Mouse (Mus musculus): ENCODE measurements around the gene Vmn1r103. TPM values are rescaled to one million over a fixed set of nuclear protein-coding genes. Genes with fewer than 3 reads are reported as not detected.
"Not testable (repeated sequence)": the region's sequence is repeated elsewhere in the genome, so short reads cannot be mapped to it uniquely, and the experiment has no call there.

Gene Vmn1r103
- not detected in 2 replicates for polyA plus RNA-seq (2016; fragmentation: Nextera tagmentation; extraction: Ambion mirVana)

GRCm38 (mm10) chr7:20510434-20510833, at the start of gene Vmn1r103:
Gene Vmn1r103 (minus strand): TSS chr7:20510534.
- DNase-seq (ENCODE audit: low spot score); H3K4me3 ChIP-seq; H3K4me1 ChIP-seq; H3K36me3 ChIP-seq; H3K9me3 ChIP-seq (replicated peaks); H3K27ac ChIP-seq; H3K27me3 ChIP-seq (ENCODE audit: low read depth, poor library complexity, severe bottlenecking): not testable (repeated sequence)
- no CpG with 5 or more reads among the region's 3 CpGs for WGBS

- WGBS = no CpG with 5 or more reads among the region's 1 CpGs
- not testable (repeated sequence) for H3K36me3 ChIP-seq; H3K4me3 ChIP-seq; H3K27ac ChIP-seq; H3K27me3 ChIP-seq (ENCODE audit: low read depth, poor library complexity, severe bottlenecking); DNase-seq (ENCODE audit: low spot score); H3K4me1 ChIP-seq; H3K9me3 ChIP-seq (replicated peaks)
Observed at GRCm38 (mm10) chr7:20545657-20546056, 35.3 kb upstream of the Vmn1r103 start, which contains the start of gene Gm5726. Gene Gm5726 (minus strand): TSS chr7:20545757.

- DNase-seq (ENCODE audit: low spot score); H3K4me3 ChIP-seq; H3K27ac ChIP-seq; H3K4me1 ChIP-seq; H3K9me3 ChIP-seq (replicated peaks); H3K27me3 ChIP-seq (ENCODE audit: low read depth, poor library complexity, severe bottlenecking); H3K36me3 ChIP-seq: not testable (repeated sequence)
- WGBS = no CpG with 5 or more reads among the region's 3 CpGs
Observed at GRCm38 (mm10) chr7:20533537-20533936, 23.2 kb upstream of the Vmn1r103 start, which contains the start of gene Vmn1r104. Gene Vmn1r104 (plus strand): TSS chr7:20533837.

GRCm38 (mm10) chr7:20474825-20475224, 35.5 kb downstream of the Vmn1r103 start, which contains the start of gene Gm10670:
Gene Gm10670 (minus strand): TSS chr7:20474925.
- no CpG with 5 or more reads among the region's 5 CpGs for WGBS

More at GRCm38 (mm10) chr7:20474825-20475224, 35.5 kb downstream of the Vmn1r103 start, which contains the start of gene Gm10670:
- not testable (repeated sequence) for H3K4me3 ChIP-seq; H3K9me3 ChIP-seq (replicated peaks); H3K27me3 ChIP-seq (ENCODE audit: low read depth, poor library complexity, severe bottlenecking); H3K27ac ChIP-seq; H3K36me3 ChIP-seq; H3K4me1 ChIP-seq; DNase-seq (ENCODE audit: low spot score)

Other genes starting within 250 kb of the Vmn1r103 start
- gene Gm5890, start 247.7 kb downstream of the Vmn1r103 start, polyA plus RNA-seq (2016; fragmentation: Nextera tagmentation; extraction: Ambion mirVana) = not detected in 2 replicates
- gene Gm4133, start 176.5 kb downstream of the Vmn1r103 start, polyA plus RNA-seq (2016; fragmentation: Nextera tagmentation; extraction: Ambion mirVana) = not detected in 2 replicates
- gene Gm5728, start 135.1 kb downstream of the Vmn1r103 start, polyA plus RNA-seq (2016; fragmentation: Nextera tagmentation; extraction: Ambion mirVana) = not detected in 2 replicates
- gene Vmn1r100, start 92.6 kb downstream of the Vmn1r103 start, polyA plus RNA-seq (2016; fragmentation: Nextera tagmentation; extraction: Ambion mirVana) = not detected in 2 replicates
- not detected in 2 replicates for gene Vmn1r101, start 67.9 kb downstream of the Vmn1r103 start, polyA plus RNA-seq (2016; fragmentation: Nextera tagmentation; extraction: Ambion mirVana)
- not detected in 2 replicates for gene Gm10670, start 35.6 kb downstream of the Vmn1r103 start, polyA plus RNA-seq (2016; fragmentation: Nextera tagmentation; extraction: Ambion mirVana)
- gene Vmn1r104, start 23.3 kb upstream of the Vmn1r103 start, polyA plus RNA-seq (2016; fragmentation: Nextera tagmentation; extraction: Ambion mirVana) = not detected in 2 replicates
- not detected in 2 replicates for gene Gm5726, start 35.2 kb upstream of the Vmn1r103 start, polyA plus RNA-seq (2016; fragmentation: Nextera tagmentation; extraction: Ambion mirVana)
- not detected in 2 replicates for gene Gm4141, start 65.7 kb upstream of the Vmn1r103 start, polyA plus RNA-seq (2016; fragmentation: Nextera tagmentation; extraction: Ambion mirVana)
- not detected in 2 replicates for gene Gm4513, start 88.5 kb upstream of the Vmn1r103 start, polyA plus RNA-seq (2016; fragmentation: Nextera tagmentation; extraction: Ambion mirVana)
- not detected in 2 replicates for gene Vmn1r107, start 158.4 kb upstream of the Vmn1r103 start, polyA plus RNA-seq (2016; fragmentation: Nextera tagmentation; extraction: Ambion mirVana)
- gene Vmn1r111, start 192.7 kb upstream of the Vmn1r103 start, polyA plus RNA-seq (2016; fragmentation: Nextera tagmentation; extraction: Ambion mirVana) = not detected in 2 replicates
- gene Gm10668, start 220.1 kb upstream of the Vmn1r103 start, polyA plus RNA-seq (2016; fragmentation: Nextera tagmentation; extraction: Ambion mirVana) = not detected in 2 replicates

All from limb, embryonic 10.5 days (tissue).